Mouse (Mus musculus) midbrain, embryonic 12.5 days (tissue): ENCODE data around the gene Prss57. TPM values are rescaled to one million over a fixed set of nuclear protein-coding genes. Genes with fewer than 3 reads are reported as not detected.
A peak's percentile ranks its signal among the peaks of the same experiment; 100 is the strongest.

Experiments used
- ATAC-seq: fragments of 200-750 bp; cut with Nextera tagmentation; 2 replicates; pipeline ENCODE4 v1.8.0; 2017; ENCODE audit warnings: low read depth, moderate TSS enrichment, moderate library complexity; ENCODE audit not compliant: low FRiP score
- H3K27ac ChIP-seq: fragments of 300-500 bp; sonication (generic); replicated peaks from 2 replicates; pipeline ENCODE4 v1.5.1; 2016; ENCODE audit warnings: mild to moderate bottlenecking
- H3K27me3 ChIP-seq: fragments of 300-500 bp; sonication (generic); 2 replicates; pipeline ENCODE4 v1.6.1; 2016; ENCODE audit warnings: mild to moderate bottlenecking
- H3K36me3 ChIP-seq: fragments of 300-500 bp; sonication (generic); 2 replicates; pipeline ENCODE4 v1.6.1; 2016
- H3K4me1 ChIP-seq: fragments of 300-500 bp; sonication (generic); 2 replicates; pipeline ENCODE4 v1.6.1; 2016
- H3K4me2 ChIP-seq: fragments of 300-500 bp; sonication (generic); replicated peaks from 2 replicates; pipeline ENCODE4 v1.6.1; 2016; ENCODE audit warnings: mild to moderate bottlenecking, moderate library complexity
- H3K4me3 ChIP-seq: fragments of 300-500 bp; sonication (generic); 2 replicates; pipeline ENCODE4 v1.5.1; 2016; ENCODE audit warnings: mild to moderate bottlenecking
- H3K9ac ChIP-seq: fragments of 300-500 bp; sonication (generic); replicated peaks from 2 replicates; pipeline ENCODE4 v1.6.1; 2016; ENCODE audit warnings: mild to moderate bottlenecking, moderate library complexity
- H3K9me3 ChIP-seq: fragments of 300-500 bp; sonication (generic); 2 replicates; pipeline ENCODE4 v1.6.1; 2016; ENCODE audit warnings: mild to moderate bottlenecking
- WGBS: fragments of 180-500 bp; shearing (Covaris S2); methylation state at CpG from one replicate; pipeline ENCODE4 v1.1.7; 2016; 5-methylcytosine and 5-hydroxymethylcytosine counted together
- polyA plus RNA-seq: library from polyadenylated mRNA; unstranded; fragments of >200 nt; fragmentation: Nextera tagmentation; extraction: Ambion mirVana; gene quantifications from 2 replicates; pipeline ENCODE4 v1.2.1, GENCODE M21; 2016

The Prss57 gene
- polyA plus RNA-seq, 1 experiment from 2014 or later, result 0.27 TPM

DNA sequence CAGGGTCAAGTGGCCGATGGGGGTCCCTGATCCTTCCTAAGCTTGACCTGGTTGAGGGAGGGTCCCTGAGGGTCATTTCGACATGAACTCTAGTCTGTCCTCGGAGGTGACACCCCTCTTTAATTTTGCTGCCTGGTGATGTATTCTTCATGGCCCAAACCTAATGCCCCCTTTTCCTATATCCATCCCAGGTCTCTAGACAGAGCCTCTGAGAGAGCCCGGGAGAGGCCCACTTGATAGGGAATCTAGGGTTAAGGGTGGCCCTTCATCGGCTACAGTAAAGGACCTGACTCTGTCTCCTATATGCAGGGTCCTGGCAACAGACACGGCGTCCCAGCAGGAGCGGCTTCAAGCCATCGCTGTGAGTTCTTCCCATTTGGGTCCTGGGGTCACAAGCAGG lies 15.6 kb upstream of the Prss57 start:
- H3K4me2 ChIP-seq, result no peak overlapping the region
- peaks cover 64% of the 10 kb centered on the region for H3K4me1 ChIP-seq
- no peak for ATAC-seq
- H3K36me3 ChIP-seq, result peaks cover 47% of the 10 kb centered on the region
- H3K9me3 ChIP-seq, result no peaks in the 10 kb centered on the region
- 93% methylated on average over 9 of the region's 9 CpGs for WGBS
- no peak overlapping the region for H3K4me3 ChIP-seq
- H3K27me3 ChIP-seq, result no peaks in the 10 kb centered on the region
- H3K27ac ChIP-seq, result 0 out of 2 replicates have a peak overlapping the region, but pooled peaks have one; percentile 75
- no peak overlapping the region for H3K9ac ChIP-seq

DNA sequence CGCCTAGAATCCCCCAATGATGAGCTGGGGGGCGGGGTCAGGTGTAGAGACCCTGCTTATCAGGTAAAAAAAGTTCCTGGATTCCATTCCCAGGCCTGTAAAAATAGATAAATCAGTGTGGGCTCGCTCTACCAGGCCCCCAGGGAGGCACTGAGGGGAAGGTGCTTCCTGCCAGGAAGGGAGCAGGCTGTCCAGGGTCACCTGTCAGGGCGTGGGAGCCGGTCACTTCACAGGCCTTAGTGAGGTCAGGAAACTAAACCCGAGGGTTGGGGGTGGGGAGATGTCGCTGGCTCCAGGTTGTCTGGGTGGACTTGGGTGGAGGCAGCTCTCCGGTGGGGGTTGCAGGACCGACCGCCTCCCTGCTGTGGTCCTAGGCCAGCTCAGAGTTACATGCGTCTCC lies 14.9 kb upstream of the Prss57 start:
- 75% methylated on average over 11 of the region's 11 CpGs for WGBS
- no peak overlapping the region for H3K4me3 ChIP-seq
- peaks cover 40% of the 10 kb centered on the region for H3K36me3 ChIP-seq
- H3K9ac ChIP-seq, result no peak overlapping the region
- no peak for ATAC-seq
- H3K9me3 ChIP-seq, result no peaks in the 10 kb centered on the region
- no peaks in the 10 kb centered on the region for H3K27me3 ChIP-seq
- no peak overlapping the region for H3K4me2 ChIP-seq
- H3K4me1 ChIP-seq, result peaks cover 68% of the 10 kb centered on the region
- 0 out of 2 replicates have a peak overlapping the region, but pooled peaks have one; percentile 96 for H3K27ac ChIP-seq

DNA sequence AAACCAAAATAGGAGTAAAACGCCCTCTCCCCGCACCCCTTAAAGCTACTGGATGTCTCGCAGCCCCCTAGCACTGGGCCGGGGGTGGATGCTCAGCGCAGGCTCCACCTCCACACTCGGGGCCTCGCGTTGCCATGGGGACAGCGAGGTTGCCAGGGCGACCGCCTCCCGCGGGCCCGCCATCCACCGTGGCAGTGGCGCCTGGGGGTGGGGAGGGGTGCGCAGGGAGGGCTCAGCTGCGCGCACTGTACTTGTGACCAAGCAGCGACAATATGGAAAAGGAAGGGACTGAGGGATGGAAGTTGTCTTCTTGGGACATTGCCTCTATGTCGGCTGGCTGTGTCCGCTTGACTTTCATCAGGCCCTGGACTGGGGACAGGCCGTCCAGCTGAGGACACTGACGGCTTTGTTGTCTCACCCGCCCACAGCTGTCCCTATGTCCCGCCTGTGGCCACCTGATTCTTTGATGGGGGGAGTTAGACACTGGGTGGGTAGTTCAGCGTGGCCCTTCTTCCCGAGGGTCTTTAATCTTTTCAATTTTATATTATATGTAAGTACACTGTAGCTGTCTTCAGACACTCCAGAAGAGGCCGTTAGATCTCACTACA lies 13.1 kb upstream of the Prss57 start:
- peak; percentile 95 for ATAC-seq
- Histone ChIP-seq H3K4me2 (peak overlapping the region; percentile 63), H3K27me3 (no peaks in the 10 kb centered on the region), H3K4me3 (peak overlapping the region; percentile 30), H3K9ac (0 out of 2 replicates have a peak overlapping the region, but pooled peaks have one; percentile 11), H3K36me3 (peaks cover 23% of the 10 kb centered on the region), H3K9me3 (no peaks in the 10 kb centered on the region), H3K4me1 (peaks cover 72% of the 10 kb centered on the region), H3K27ac (peak overlapping the region; percentile 96)
- 2% methylated on average over 29 of the region's 29 CpGs for WGBS

DNA sequence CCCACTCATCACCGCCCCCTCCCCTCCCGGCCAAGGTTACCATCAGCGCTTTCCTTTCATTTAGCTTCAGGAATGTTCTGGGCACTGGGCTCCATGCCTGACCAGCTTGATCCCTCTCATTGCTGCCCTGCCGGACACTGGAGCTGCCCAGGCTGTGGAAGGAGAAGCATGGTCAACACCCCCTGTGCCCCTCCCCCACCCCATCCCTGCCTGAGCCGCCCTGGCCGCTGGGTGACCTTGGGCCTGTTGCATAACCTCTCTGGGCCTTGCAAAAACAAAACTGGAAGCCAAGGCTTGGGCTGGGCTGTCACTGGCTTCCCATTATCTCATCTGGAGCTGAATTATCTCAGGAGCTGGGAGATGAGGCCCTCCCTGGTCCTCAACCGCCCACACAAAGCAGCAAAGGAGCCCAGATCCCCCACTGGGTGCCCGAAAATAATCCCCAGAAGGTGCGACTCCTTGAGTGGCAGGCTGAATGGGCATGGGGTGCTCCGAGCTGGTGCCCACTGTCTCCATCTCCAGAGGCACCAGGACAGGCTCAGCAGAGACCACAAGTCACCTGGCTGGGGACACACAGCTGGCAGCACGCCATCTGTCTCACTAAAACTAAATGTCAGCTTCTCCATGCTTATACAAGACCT lies 11.7 kb upstream of the Prss57 start:
- peak overlapping the region; percentile 41; the same call in 1 of the 2 replicates for H3K9ac ChIP-seq
- peaks cover 79% of the 10 kb centered on the region for H3K4me1 ChIP-seq
- no peak overlapping the region for H3K4me3 ChIP-seq
- peak overlapping the region; percentile 96 for H3K27ac ChIP-seq
- WGBS, result 23% methylated on average over 11 of the region's 11 CpGs
- no peaks in the 10 kb centered on the region for H3K27me3 ChIP-seq
- H3K36me3 ChIP-seq, result peaks cover 10% of the 10 kb centered on the region
- no peak for ATAC-seq
- no peaks in the 10 kb centered on the region for H3K9me3 ChIP-seq
- H3K4me2 ChIP-seq, result peak overlapping the region; percentile 19

DNA sequence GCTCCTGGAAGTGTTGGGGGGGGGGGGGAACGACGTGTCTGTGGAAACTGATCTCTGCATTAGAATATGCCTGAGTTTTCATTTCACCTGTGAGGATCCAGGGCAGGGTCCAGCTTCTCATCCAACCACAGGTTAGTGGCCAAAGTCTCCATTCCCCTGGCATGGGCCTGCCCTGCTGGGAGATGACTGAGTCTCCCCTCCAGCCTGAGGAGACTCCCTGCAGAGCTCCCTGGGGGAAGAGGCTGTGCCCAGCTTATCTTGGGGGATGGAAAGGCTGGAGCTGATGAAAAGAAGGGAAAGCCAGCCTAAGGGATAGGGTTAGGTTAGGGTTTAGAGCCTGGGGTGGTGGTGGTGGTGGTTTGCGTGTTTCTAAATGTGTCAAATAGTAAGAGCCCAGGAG lies 11.1 kb upstream of the Prss57 start:
- Histone ChIP-seq H3K4me3 (no peak overlapping the region), H3K27ac (peak overlapping the region; percentile 96), H3K9ac (peak overlapping the region; percentile 41; the same call in 1 of the 2 replicates), H3K4me1 (peaks cover 79% of the 10 kb centered on the region), H3K27me3 (no peaks in the 10 kb centered on the region), H3K36me3 (peaks cover 4% of the 10 kb centered on the region; the same call in 1 of the 2 replicates), H3K4me2 (peak overlapping the region; percentile 19), H3K9me3 (no peaks in the 10 kb centered on the region)
- no peak for ATAC-seq
- WGBS, result 17% methylated on average over 3 of the region's 3 CpGs

DNA sequence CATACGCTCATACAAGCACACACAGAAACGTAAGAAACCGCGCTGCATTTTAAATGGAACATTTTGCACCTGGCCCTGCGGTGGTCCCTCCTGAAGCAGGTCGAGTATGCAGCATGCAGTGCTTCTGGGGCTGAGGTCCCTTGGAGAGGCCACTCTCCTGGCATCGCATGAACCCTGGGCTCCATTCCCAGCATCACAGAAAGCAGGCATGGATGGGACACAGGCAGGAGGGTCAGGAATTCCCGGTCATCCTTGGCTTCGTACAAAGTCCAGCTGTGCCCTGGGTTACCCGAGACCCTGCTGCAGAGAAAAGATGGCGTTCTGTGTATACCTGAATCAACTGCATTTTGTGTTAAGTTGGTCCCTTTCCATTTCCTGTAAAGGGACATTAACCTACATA lies 9.7 kb upstream of the Prss57 start:
- Histone ChIP-seq H3K4me1 (peaks cover 70% of the 10 kb centered on the region), H3K4me2 (no peak overlapping the region), H3K27ac (peak overlapping the region; percentile 96), H3K9ac (0 out of 2 replicates have a peak overlapping the region, but pooled peaks have one; percentile 6), H3K27me3 (no peaks in the 10 kb centered on the region), H3K36me3 (no peaks in the 10 kb centered on the region; the same call in 1 of the 2 replicates), H3K9me3 (no peaks in the 10 kb centered on the region), H3K4me3 (no peak overlapping the region)
- WGBS, result 89% methylated on average over 11 of the region's 11 CpGs
- no peak for ATAC-seq

DNA sequence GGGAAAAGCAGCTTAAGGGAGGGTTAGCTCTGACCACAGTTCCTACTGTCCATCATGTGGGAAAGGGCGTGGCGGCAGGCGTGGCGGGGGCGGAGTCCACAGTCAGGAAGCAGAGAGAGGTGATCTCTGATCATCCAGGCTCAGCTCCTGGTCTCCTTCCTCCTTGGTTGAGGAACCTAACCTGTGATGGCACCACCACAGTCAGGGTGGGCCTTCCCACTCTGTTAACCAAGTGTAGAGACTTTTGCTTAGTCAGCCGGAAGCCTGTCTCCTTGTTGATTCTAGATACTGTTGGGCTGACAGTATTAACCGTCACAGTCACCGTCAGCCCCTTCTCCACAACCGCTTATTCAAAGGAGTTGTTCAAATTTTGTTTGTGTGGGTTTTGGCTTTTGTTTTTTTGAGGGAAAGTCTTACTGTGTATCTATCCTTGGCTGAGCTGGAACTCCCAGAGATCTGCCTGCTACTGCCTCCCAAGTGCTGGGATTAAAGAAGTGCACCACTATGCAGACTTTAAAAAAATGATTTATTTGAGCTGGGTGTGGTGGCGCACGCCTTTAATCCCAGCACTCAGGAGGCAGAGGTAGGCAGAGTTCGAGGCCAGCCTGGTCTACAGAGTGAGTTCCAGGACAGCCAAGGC lies 7.6 kb upstream of the Prss57 start:
- H3K4me3 ChIP-seq, result no peak overlapping the region
- WGBS, result 87% methylated on average over 12 of the region's 12 CpGs
- no peak overlapping the region for H3K9ac ChIP-seq
- ATAC-seq, result no peak
- H3K36me3 ChIP-seq, result no peaks in the 10 kb centered on the region; the same call in 1 of the 2 replicates
- H3K4me2 ChIP-seq, result no peak overlapping the region
- H3K9me3 ChIP-seq, result no peaks in the 10 kb centered on the region
- peaks cover 62% of the 10 kb centered on the region for H3K4me1 ChIP-seq
- H3K27me3 ChIP-seq, result no peaks in the 10 kb centered on the region
- 0 out of 2 replicates have a peak overlapping the region, but pooled peaks have one; percentile 30 for H3K27ac ChIP-seq

DNA sequence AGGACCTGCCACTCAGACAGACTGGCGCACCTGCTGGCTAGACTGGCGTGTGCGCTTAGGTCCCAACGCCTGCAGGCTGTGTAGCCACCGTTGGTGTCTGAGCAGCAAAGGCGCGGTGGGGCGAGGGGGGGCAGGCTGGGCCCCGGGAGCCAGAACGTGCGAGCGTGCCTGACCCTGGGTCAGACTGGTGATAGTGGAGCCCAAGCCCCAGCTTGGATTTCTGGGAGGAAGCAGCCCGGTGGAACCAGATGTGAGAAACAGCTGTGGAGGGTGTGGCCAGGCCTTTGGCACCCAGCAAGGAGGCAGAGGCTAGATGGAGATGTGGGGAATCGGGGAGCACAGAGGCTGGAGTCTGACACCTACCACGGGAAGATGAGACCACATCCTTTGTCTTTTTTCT lies 6.6 kb upstream of the Prss57 start:
- no peaks in the 10 kb centered on the region for H3K9me3 ChIP-seq
- H3K4me3 ChIP-seq, result peak overlapping the region; percentile 18; the same call in 1 of the 2 replicates
- no peak overlapping the region for H3K9ac ChIP-seq
- peak overlapping the region; percentile 31 for H3K4me2 ChIP-seq
- H3K36me3 ChIP-seq, result no peaks in the 10 kb centered on the region; the same call in 1 of the 2 replicates
- H3K4me1 ChIP-seq, result peaks cover 56% of the 10 kb centered on the region
- no peak overlapping the region; the same call in 1 of the 2 replicates for H3K27ac ChIP-seq
- H3K27me3 ChIP-seq, result no peaks in the 10 kb centered on the region
- no peak for ATAC-seq
- 56% methylated on average over 15 of the region's 15 CpGs for WGBS

DNA sequence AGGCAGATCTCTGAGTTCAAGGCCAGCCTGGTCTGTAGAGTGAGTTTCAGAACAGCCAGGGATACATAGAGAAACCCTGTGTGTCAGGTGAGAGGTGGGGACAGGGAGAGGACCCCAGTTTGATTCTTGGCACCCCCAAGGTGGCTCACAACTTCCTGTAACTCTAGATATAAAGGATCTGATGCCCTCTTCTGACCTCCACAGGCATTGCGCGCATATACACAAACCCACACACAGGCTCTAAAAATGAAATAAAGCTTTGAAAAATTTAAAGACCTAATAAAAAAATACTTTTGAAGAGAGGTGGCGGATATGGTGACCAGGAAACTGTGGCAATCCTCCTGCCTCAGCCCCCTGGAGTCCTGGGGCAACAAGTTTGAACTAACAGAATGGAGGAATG lies 5.1 kb upstream of the Prss57 start:
- H3K27me3 ChIP-seq, result no peaks in the 10 kb centered on the region

DNA sequence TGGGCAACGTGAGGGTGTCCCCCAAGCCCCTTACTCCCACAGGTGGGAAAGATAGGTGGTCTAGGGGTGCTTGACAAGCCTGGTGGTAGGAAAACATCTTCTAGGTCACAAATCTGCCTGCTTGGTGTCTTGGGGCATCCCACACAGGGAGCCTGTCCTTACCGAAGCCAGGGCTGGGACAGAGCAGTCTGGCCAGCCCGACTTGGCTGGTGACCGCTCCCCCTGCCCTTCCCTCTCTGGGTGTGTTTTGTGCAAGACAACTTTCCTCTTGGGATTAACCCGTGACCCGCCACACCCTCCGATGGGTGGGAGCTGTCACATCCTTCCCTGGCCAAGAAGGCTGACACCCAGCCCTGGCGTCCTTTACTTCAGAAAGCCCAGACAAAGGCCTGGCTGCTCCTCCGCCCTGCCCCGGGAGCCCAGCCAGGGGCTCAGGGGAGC lies 3.8 kb upstream of the Prss57 start:
- Histone ChIP-seq H3K4me1 (peaks cover 37% of the 10 kb centered on the region), H3K4me3 (peak overlapping the region; percentile 82), H3K36me3 (no peaks in the 10 kb centered on the region; the same call in 1 of the 2 replicates), H3K27ac (peak overlapping the region; percentile 87), H3K9me3 (no peaks in the 10 kb centered on the region), H3K4me2 (peak overlapping the region; percentile 68), H3K27me3 (no peaks in the 10 kb centered on the region), H3K9ac (peak overlapping the region; percentile 94)
- WGBS, result 3% methylated on average over 10 of the region's 10 CpGs
- ATAC-seq, result peak; percentile 50

More for the DNA sequence above, 5.1 kb upstream of the Prss57 start:
- no peak overlapping the region for H3K4me2 ChIP-seq
- H3K4me1 ChIP-seq, result peaks cover 44% of the 10 kb centered on the region
- H3K9me3 ChIP-seq, result no peaks in the 10 kb centered on the region
- no peak overlapping the region for H3K27ac ChIP-seq
- 99% methylated on average over 3 of the region's 3 CpGs for WGBS
- ATAC-seq, result no peak
- H3K4me3 ChIP-seq, result no peak overlapping the region
- H3K9ac ChIP-seq, result no peak overlapping the region
- no peaks in the 10 kb centered on the region; the same call in 1 of the 2 replicates for H3K36me3 ChIP-seq

DNA sequence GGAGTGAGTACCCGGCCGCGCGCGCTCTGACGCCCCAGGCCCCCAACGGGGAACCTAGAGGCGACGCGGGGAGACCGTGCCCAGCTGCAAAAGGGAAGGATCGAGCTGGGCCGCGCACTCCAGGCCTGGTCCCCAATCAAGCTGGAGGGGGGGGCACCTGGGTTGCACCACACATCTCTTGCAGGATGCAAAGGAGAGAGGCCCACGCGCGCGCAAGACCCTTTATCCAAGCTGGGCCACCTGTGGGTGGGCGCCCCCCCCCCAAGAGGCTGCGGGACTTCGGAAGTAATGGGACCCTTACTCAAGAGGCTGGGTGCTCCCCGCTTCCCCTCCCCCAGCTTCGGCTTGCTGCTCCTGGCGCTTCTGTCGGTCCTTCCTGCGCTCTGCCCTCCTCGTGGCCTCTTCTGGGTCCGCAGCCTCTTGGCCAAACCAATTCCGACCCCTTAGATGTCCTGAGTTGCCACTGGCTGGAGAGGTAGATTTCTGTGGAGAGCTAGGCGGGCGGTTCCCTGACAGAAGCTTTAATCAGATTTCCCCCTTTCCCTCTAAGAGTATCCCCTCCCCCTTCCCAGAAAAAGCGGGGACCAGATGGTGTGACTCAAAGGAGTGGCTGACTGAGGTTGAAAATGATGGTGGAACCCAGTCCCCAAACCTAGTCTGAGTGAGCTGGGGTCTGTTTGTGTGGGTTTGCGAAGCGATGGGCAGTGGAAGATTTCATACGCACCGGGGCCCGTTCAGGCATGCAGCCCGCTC lies 3.2 kb upstream of the Prss57 start:
- Histone ChIP-seq H3K4me3 (peak overlapping the region; percentile 82), H3K9ac (peak overlapping the region; percentile 94), H3K4me1 (peaks cover 37% of the 10 kb centered on the region), H3K27ac (peak overlapping the region; percentile 87), H3K4me2 (peak overlapping the region; percentile 68), H3K27me3 (no peaks in the 10 kb centered on the region), H3K36me3 (no peaks in the 10 kb centered on the region; the same call in 1 of the 2 replicates), H3K9me3 (no peaks in the 10 kb centered on the region)
- WGBS, result under 1% methylated on average over 38 of the region's 38 CpGs
- ATAC-seq, result peak; percentile 58
